Mouse (Mus musculus) right cerebral cortex, postnatal 36 days (tissue): ENCODE data around the gene Fscb.

Experiments
- DNase-seq, 2 experiments: peaks; one replicate each; pipeline ENCODE4 v3.0.0; 2022; ENCODE audit warnings: low spot score in 2 of 2, mixed read lengths in 1 of 2

The Fscb gene

GRCm38 (mm10) chr12:64474590-64474989 is at the start of gene Fscb:
Gene Fscb (minus strand): TSS chr12:64474690.
- DNase-seq, result no peak

- DNase-seq, result no peak
Observed at GRCm38 (mm10) chr12:64516775-64517174, 42.3 kb upstream of the Fscb start.

GRCm38 (mm10) chr12:64513439-64513838 is 38.9 kb upstream of the Fscb start:
- DNase-seq, result no peak

DNA sequence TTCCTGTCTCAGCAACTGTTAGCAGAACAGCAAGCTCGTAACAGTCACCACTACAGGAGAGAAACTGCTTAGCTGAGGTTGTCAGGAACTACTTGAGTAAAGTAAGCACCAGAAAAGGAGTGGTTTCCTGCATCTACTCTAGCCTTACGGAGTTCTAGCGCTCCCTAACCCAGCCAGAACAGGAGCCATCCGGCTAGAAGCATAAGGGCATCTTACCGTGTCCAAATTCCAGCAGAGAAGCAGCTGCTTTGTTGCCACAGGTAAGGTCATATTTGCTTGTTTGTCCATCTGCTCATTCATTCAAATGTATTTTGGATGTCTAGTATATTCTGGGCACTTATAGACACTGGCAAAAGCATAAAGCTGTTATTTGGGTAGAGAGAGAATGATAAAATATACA is 23.2 kb upstream of the Fscb start:
- DNase-seq, result no peak

GRCm38 (mm10) chr12:64473615-64474014 is 875 bp downstream of the Fscb start:
- no peak for DNase-seq

DNA sequence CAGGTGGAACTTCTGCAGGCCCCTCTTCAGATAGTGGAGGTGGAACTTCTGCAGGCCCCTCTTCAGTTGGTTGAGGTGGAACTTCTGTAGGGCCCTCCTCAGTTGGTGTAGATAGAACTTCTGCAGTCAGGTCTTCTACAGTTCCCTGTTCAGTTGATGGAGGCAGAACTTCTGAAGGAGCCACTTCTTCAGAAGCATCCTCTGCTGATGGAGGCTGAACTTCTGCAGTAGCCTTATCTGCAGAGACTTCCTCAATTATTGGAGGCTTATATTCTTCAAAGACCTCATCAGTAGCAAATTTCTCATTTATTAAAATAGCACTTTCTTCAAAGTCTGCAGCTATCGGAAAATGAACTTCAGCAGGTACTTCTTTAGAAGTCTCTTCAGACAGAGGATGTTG is 1.4 kb downstream of the Fscb start:
- no peak for DNase-seq

DNA sequence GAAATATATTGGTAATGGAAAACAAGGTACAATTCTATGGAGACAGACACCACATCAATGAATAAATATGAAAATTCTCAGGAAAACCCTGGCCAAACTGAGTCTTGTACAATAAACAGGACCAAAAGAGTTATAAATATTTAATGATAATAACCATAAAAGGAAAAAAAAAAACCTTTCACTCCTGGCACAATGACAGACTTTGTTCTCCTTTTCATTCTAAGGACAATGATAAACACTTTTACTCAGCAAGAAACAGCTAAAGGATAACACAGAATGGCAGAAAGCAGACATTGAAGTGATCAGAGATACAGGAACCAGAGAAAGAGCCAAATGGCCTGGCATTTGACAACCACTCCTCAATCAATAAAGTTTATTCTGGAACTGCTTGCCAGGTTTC is 19.3 kb downstream of the Fscb start:
- DNase-seq, result no peak

DNA sequence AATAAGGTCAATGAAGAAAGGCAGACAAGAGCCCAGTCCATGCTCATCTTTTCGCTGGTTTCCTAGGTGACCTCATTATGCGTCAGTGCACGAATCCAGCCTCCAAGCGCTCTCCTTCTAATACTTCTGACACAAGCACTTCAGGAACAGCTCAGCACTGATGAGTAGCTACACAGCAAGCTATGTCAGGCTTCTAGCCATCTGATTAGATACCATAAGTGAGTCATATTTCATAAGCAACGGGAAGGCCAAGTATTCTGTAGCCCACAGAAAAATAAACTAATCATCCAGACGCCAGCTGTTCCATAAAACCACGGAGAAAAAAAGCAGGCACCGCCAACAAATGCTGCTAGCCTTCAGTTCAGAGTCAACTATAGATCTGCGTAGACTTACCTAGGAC is 24.6 kb downstream of the Fscb start:
- DNase-seq, result no peak

DNA sequence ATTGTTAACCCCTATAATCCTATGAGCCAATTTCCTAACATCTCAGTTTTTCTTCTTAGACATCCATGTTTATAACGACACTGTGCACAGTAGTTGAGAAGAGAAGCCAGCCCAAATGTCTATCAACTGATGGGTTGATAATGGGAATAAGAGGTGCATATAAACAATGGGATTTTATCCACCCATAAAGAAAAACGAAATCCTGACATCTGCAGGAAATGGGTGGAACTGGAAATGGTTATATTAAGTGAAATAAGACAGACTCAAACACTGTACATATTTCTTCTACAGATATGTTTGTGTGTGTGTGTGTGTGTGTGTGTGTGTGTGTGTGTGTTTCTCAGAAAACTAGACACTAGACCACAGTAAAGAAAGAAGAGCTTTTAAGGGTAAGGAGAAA is 37.8 kb downstream of the Fscb start:
- no peak for DNase-seq
